Mouse (Mus musculus): ENCODE data around the gene Prex1. TPM values are rescaled to one million over a fixed set of nuclear protein-coding genes. Genes with fewer than 3 reads are reported as not detected.
A peak's percentile ranks its signal among the peaks of the same experiment; 100 is the strongest.

The Prex1 gene
- polyA plus RNA-seq, 1 experiment, result 20.1 TPM

GRCm38 (mm10) chr2:166592034-166592912 lies 121.4 kb downstream of the Prex1 start:
- TF ChIP-seq POLR2A (IDR thresholded peaks at IDR 0.05; ENCODE audit: low read depth, low read length) (no peak), CTCF (IDR thresholded peaks at IDR 0.05; ENCODE audit: extremely low read depth, insufficient read length, insufficient replicate concordance, low read depth, low read length) (peak; percentile 97)
- 31% methylated on average over 21 of the region's 21 CpGs for WGBS
- H3K36me3 ChIP-seq (ENCODE audit: control insufficient read depth, insufficient read depth, low read length), result no peaks in the 10 kb centered on the region

GRCm38 (mm10) chr2:166584491-166584890 lies 129.1 kb downstream of the Prex1 start:
- Histone ChIP-seq H3K27ac (ENCODE audit: insufficient read depth, low read depth, low read length) (no peak overlapping the region), H3K4me1 (ENCODE audit: control insufficient read depth, insufficient read depth, insufficient read length, low read length) (no peaks in the 10 kb centered on the region), H3K36me3 (ENCODE audit: control insufficient read depth, insufficient read depth, low read length) (no peaks in the 10 kb centered on the region), H3K27me3 (ENCODE audit: control insufficient read depth, insufficient read depth, low read length) (no peaks in the 10 kb centered on the region), H3K4me3 (ENCODE audit: low read depth, low read length) (no peak overlapping the region)
- TF ChIP-seq CTCF (IDR thresholded peaks at IDR 0.05; ENCODE audit: extremely low read depth, insufficient read length, insufficient replicate concordance, low read depth, low read length) (no peak), POLR2A (IDR thresholded peaks at IDR 0.05; ENCODE audit: low read depth, low read length) (no peak)
- WGBS, result 68% methylated on average over 3 of the region's 3 CpGs

More at GRCm38 (mm10) chr2:166592034-166592912, 121.4 kb downstream of the Prex1 start:
- peak overlapping the region; percentile 4; the same call in 1 of the 2 replicates for H3K4me3 ChIP-seq (ENCODE audit: low read depth, low read length)
- no peak overlapping the region for H3K27ac ChIP-seq (ENCODE audit: insufficient read depth, low read depth, low read length)
- H3K4me1 ChIP-seq (ENCODE audit: control insufficient read depth, insufficient read depth, insufficient read length, low read length), result peaks cover 6% of the 10 kb centered on the region; the same call in 1 of the 2 replicates
- no peaks in the 10 kb centered on the region for H3K27me3 ChIP-seq (ENCODE audit: control insufficient read depth, insufficient read depth, low read length)

DNA sequence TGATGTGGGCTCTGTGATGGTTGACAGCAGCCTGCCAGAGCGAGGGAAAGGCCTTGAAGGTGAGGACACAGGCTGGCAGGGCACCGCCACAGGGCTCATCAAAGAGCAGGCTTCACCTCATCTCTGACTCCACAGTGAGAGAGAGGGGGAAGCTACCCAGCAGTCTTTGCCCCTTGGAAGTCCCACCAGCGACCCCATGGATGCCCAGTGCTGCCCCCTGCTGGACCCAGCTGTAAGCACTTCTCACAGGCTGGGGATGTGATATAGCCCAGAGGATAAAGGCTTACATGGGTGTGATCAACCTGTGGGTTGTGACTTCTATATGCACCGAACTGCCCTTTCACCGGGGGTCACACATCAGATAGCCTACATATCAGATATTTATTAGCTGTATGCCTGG lies 130.3 kb downstream of the Prex1 start:
- Histone ChIP-seq H3K27ac (ENCODE audit: insufficient read depth, low read depth, low read length) (no peak overlapping the region), H3K4me3 (ENCODE audit: low read depth, low read length) (no peak overlapping the region), H3K4me1 (ENCODE audit: control insufficient read depth, insufficient read depth, insufficient read length, low read length) (no peaks in the 10 kb centered on the region), H3K27me3 (ENCODE audit: control insufficient read depth, insufficient read depth, low read length) (no peaks in the 10 kb centered on the region), H3K36me3 (ENCODE audit: control insufficient read depth, insufficient read depth, low read length) (no peaks in the 10 kb centered on the region)
- TF ChIP-seq CTCF (IDR thresholded peaks at IDR 0.05; ENCODE audit: extremely low read depth, insufficient read length, insufficient replicate concordance, low read depth, low read length), result peak; percentile 38; the same call in 1 of the 2 replicates
- no peak for TF ChIP-seq POLR2A (IDR thresholded peaks at IDR 0.05; ENCODE audit: low read depth, low read length)
- 93% methylated on average over 5 of the region's 5 CpGs for WGBS

DNA sequence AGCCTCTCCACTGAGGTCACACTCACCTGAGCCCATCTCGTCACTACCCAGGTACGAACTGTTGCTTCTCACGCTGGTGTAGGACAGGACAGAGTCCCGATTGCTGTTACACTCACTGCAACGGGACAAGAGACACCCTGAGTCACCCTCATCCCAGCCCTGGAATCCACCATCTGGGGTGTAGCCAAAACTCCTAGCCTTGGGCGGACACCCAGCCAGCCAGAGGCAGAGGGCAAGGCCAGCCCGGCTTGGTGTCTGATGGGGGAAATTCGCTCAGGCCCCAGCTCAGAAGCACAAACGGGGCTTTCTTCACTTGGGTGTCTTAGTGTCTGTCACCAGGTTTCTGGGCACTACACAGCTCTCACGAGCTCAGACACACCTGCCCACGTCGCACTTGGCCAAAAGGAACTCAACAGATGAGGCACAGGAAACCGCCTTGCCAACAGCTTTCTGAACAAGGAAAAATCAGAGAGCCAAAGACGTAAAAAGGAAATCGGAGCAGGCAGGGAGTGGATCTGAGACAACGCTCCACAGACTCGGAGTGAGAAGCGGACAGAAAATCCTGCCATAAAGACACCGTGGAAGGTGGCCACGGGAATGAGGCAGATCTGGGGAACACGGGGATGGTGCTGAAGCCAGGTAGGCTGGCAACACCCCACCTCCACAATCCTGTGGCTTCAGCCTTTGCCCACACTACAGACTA lies 131.6 kb downstream of the Prex1 start:
- Histone ChIP-seq H3K4me1 (ENCODE audit: control insufficient read depth, insufficient read depth, insufficient read length, low read length) (no peaks in the 10 kb centered on the region), H3K36me3 (ENCODE audit: control insufficient read depth, insufficient read depth, low read length) (no peaks in the 10 kb centered on the region), H3K27me3 (ENCODE audit: control insufficient read depth, insufficient read depth, low read length) (no peaks in the 10 kb centered on the region), H3K27ac (ENCODE audit: insufficient read depth, low read depth, low read length) (no peak overlapping the region), H3K4me3 (ENCODE audit: low read depth, low read length) (no peak overlapping the region)
- 85% methylated on average over 21 of the region's 21 CpGs for WGBS
- TF ChIP-seq POLR2A (IDR thresholded peaks at IDR 0.05; ENCODE audit: low read depth, low read length), result no peak

DNA sequence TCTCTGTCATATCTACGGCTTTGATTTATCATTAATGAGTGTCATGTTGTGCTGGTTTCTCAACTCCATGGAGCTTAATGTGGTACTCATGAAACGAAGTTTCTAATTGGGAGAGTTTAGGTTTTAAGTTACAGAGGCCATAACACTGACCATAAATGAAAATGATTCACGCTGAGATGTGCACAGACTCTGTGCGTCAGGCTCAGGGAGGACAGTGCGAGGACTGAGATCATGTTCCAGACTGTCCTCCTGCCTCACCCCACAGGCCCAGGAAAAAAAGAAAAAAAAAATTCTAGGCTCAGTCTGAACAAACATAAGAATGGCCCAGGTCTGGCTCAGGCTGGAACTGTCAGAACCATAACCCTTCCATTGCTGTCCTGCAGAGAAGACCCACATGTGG lies 133.8 kb downstream of the Prex1 start:
- Histone ChIP-seq H3K36me3 (ENCODE audit: control insufficient read depth, insufficient read depth, low read length) (no peaks in the 10 kb centered on the region), H3K27ac (ENCODE audit: insufficient read depth, low read depth, low read length) (no peak overlapping the region), H3K4me1 (ENCODE audit: control insufficient read depth, insufficient read depth, insufficient read length, low read length) (no peaks in the 10 kb centered on the region), H3K27me3 (ENCODE audit: control insufficient read depth, insufficient read depth, low read length) (no peaks in the 10 kb centered on the region), H3K4me3 (ENCODE audit: low read depth, low read length) (no peak overlapping the region)
- 83% methylated on average over 5 of the region's 5 CpGs for WGBS
- TF ChIP-seq CTCF (IDR thresholded peaks at IDR 0.05; ENCODE audit: extremely low read depth, insufficient read length, insufficient replicate concordance, low read depth, low read length), result no peak
- TF ChIP-seq POLR2A (IDR thresholded peaks at IDR 0.05; ENCODE audit: low read depth, low read length), result no peak

GRCm38 (mm10) chr2:166579361-166579760 lies 134.3 kb downstream of the Prex1 start:
- WGBS, result 78% methylated on average over 10 of the region's 10 CpGs
- peaks cover under 1% of the 10 kb centered on the region; the same call in 1 of the 2 replicates for H3K4me1 ChIP-seq (ENCODE audit: control insufficient read depth, insufficient read depth, insufficient read length, low read length)
- H3K36me3 ChIP-seq (ENCODE audit: control insufficient read depth, insufficient read depth, low read length), result no peaks in the 10 kb centered on the region
- H3K4me3 ChIP-seq (ENCODE audit: low read depth, low read length), result no peak overlapping the region
- no peaks in the 10 kb centered on the region for H3K27me3 ChIP-seq (ENCODE audit: control insufficient read depth, insufficient read depth, low read length)
- no peak for TF ChIP-seq CTCF (IDR thresholded peaks at IDR 0.05; ENCODE audit: extremely low read depth, insufficient read length, insufficient replicate concordance, low read depth, low read length)
- TF ChIP-seq POLR2A (IDR thresholded peaks at IDR 0.05; ENCODE audit: low read depth, low read length), result no peak
- no peak overlapping the region for H3K27ac ChIP-seq (ENCODE audit: insufficient read depth, low read depth, low read length)

GRCm38 (mm10) chr2:166575419-166575818 lies 138.2 kb downstream of the Prex1 start:
- no peak for TF ChIP-seq POLR2A (IDR thresholded peaks at IDR 0.05; ENCODE audit: low read depth, low read length)
- no peak for TF ChIP-seq CTCF (IDR thresholded peaks at IDR 0.05; ENCODE audit: extremely low read depth, insufficient read length, insufficient replicate concordance, low read depth, low read length)
- 79% methylated on average over 15 of the region's 17 CpGs for WGBS
- H3K27me3 ChIP-seq (ENCODE audit: control insufficient read depth, insufficient read depth, low read length), result no peaks in the 10 kb centered on the region
- peaks cover 21% of the 10 kb centered on the region for H3K4me1 ChIP-seq (ENCODE audit: control insufficient read depth, insufficient read depth, insufficient read length, low read length)
- no peaks in the 10 kb centered on the region for H3K36me3 ChIP-seq (ENCODE audit: control insufficient read depth, insufficient read depth, low read length)
- H3K4me3 ChIP-seq (ENCODE audit: low read depth, low read length), result no peak overlapping the region
- no peak overlapping the region for H3K27ac ChIP-seq (ENCODE audit: insufficient read depth, low read depth, low read length)

Measured in small intestine, adult 2 months (tissue).